Mouse (Mus musculus) lung, embryonic 14.5 days (tissue): ENCODE results near the gene Nhp2. TPM values are rescaled to one million over a fixed set of nuclear protein-coding genes. Genes with fewer than 3 reads are reported as not detected.
"Not testable (repeated sequence)": the region's sequence is repeated elsewhere in the genome, so short reads cannot be mapped to it uniquely, and the experiment has no call there.

ENCODE experiments used
- ATAC-seq: fragments of 200-750 bp; cut with Nextera tagmentation; 2 replicates; pipeline ENCODE4 v1.8.0; 2017; ENCODE audit warnings: mild to moderate bottlenecking, moderate TSS enrichment, moderate library complexity; ENCODE audit not compliant: insufficient read depth
- DNase-seq: peaks from one replicate; pipeline ENCODE4 v3.0.0-alpha.2; 2015
- H3K27ac ChIP-seq: fragments of 300-500 bp; sonication (generic); 2 replicates; pipeline ENCODE4 v1.5.1; 2014; ENCODE audit warnings: low read depth, mild to moderate bottlenecking, moderate library complexity
- H3K27me3 ChIP-seq: fragments of 300-500 bp; sonication (generic); 2 replicates; pipeline ENCODE4 v1.6.1; 2014; ENCODE audit warnings: low read length, control low read depth; ENCODE audit not compliant: insufficient read depth
- H3K36me3 ChIP-seq: fragments of 300-500 bp; sonication (generic); 2 replicates; pipeline ENCODE4 v1.6.1; 2014; ENCODE audit warnings: control low read depth; ENCODE audit not compliant: insufficient read depth
- H3K4me1 ChIP-seq: fragments of 300-500 bp; sonication (generic); 2 replicates; pipeline ENCODE4 v1.6.1; 2014; ENCODE audit warnings: antibody characterized with exemption, control low read depth; ENCODE audit not compliant: insufficient read depth
- H3K4me2 ChIP-seq: fragments of 300-500 bp; sonication (generic); 2 replicates; pipeline ENCODE4 v1.6.1; 2014; ENCODE audit warnings: mild to moderate bottlenecking
- H3K4me3 ChIP-seq: fragments of 300-500 bp; sonication (generic); 2 replicates; pipeline ENCODE4 v1.5.1; 2014; ENCODE audit warnings: low read depth, low read length
- H3K9ac ChIP-seq: fragments of 300-500 bp; sonication (generic); 2 replicates; pipeline ENCODE4 v1.6.1; 2014
- H3K9me3 ChIP-seq: fragments of 300-500 bp; sonication (generic); 2 replicates; pipeline ENCODE4 v1.6.1; 2016; ENCODE audit warnings: low read depth, low read length, control low read depth
- CTCF ChIP-seq: IDR thresholded peaks from 2 replicates; pipeline ENCODE4 v1.5.1; 2016; ENCODE audit warnings: antibody characterized with exemption, low read depth
- WGBS: fragments of 180-500 bp; shearing (Covaris S2); extraction: QIAGEN DNeasy Blood & Tissue Kit; methylation state at CpG from one replicate; pipeline ENCODE4 v1.1.7; 2014; 5-methylcytosine and 5-hydroxymethylcytosine counted together
- polyA plus RNA-seq: library from polyadenylated mRNA; unstranded; fragments of >200 nt; fragmentation: Nextera tagmentation; extraction: Ambion mirVana; gene quantifications from 2 replicates; pipeline ENCODE4 v1.2.1, GENCODE M21; 2014

The Nhp2 gene
- polyA plus RNA-seq, 1 experiment from 2014 or later, result 187 TPM

- Histone ChIP-seq H3K4me1 (no peaks in the 10 kb centered on the region; the same call in 1 of the 2 replicates), H3K4me2 (no peak overlapping the region), H3K4me3 (no peak overlapping the region), H3K36me3 (no peaks in the 10 kb centered on the region), H3K9ac (no peak overlapping the region), H3K9me3 (no peaks in the 10 kb centered on the region), H3K27ac (no peak overlapping the region), H3K27me3 (no peaks in the 10 kb centered on the region)
- ATAC-seq, result 0 out of 2 replicates have a peak, but pooled peaks have one; percentile 24
- 43% methylated on average over 6 of the region's 6 CpGs for WGBS
- peak; percentile 43 for DNase-seq
- no peak for TF ChIP-seq CTCF
These were observed 39.2 kb downstream of the Nhp2 start for GRCm38 (mm10) chr11:51658705-51659104.

DNA sequence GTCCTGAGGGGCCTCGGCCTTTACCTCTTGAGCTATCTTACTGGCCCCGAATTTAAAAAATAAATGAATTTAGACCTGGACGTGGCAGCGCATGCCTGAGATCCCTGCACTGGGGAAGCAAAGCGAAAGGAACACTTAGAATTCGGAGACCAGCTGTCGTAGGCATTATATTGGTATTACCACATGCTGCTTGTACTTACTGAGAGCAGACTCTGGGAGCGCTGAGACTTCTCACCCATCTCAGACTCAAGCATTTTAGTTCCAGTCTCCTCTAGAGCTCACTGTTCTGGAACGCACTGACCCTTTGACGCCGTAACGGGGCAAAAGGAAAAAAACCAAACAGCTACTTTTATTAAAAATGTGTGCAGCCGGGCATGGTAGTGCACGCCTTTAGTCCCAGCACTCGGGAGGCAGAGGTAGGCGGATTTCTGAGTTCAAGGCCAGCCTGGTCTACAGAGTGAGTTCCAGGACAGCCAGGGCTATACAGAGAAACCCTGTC lies 42.4 kb downstream of the Nhp2 start:
- H3K27me3 ChIP-seq, result no peaks in the 10 kb centered on the region
- H3K9ac ChIP-seq, result no peak overlapping the region
- H3K4me1 ChIP-seq, result no peaks in the 10 kb centered on the region; the same call in 1 of the 2 replicates
- ATAC-seq (no peak), DNase-seq (no peak)
- H3K9me3 ChIP-seq, result no peaks in the 10 kb centered on the region
- no peak for TF ChIP-seq CTCF
- H3K36me3 ChIP-seq, result no peaks in the 10 kb centered on the region
- H3K4me2 ChIP-seq, result no peak overlapping the region
- H3K4me3 ChIP-seq, result no peak overlapping the region
- 83% methylated on average over 16 of the region's 16 CpGs for WGBS
- no peak overlapping the region for H3K27ac ChIP-seq

DNA sequence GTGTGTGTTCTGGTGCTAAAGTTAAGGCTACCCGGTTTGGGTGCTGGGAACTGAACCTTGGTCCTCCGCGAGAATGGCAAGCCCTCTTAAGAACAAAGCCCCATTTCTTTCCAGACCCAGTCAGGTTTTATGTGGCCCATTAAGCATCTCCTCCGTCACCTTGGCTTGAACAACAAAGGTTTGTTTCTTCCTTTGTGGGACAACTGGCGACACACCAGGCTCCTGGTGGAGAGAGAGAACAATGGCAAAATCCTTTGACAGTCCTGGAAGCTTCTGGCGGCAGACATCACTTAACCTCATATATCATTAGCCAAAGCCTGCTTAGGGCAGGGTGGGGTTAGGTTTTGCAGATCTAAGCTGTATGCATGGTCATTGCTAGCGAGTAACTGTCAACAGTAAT lies 43.1 kb downstream of the Nhp2 start:
- Histone ChIP-seq H3K27me3 (no peaks in the 10 kb centered on the region), H3K4me2 (no peak overlapping the region), H3K4me1 (no peaks in the 10 kb centered on the region; the same call in 1 of the 2 replicates), H3K9me3 (no peaks in the 10 kb centered on the region), H3K4me3 (no peak overlapping the region), H3K9ac (no peak overlapping the region), H3K27ac (no peak overlapping the region), H3K36me3 (no peaks in the 10 kb centered on the region)
- TF ChIP-seq CTCF, result no peak
- WGBS, result 71% methylated on average over 7 of the region's 7 CpGs
- DNase-seq, result no peak
- no peak for ATAC-seq

- not testable (repeated sequence) for H3K27ac ChIP-seq, ATAC-seq, H3K4me2 ChIP-seq, H3K9me3 ChIP-seq, H3K4me1 ChIP-seq, H3K9ac ChIP-seq, H3K4me3 ChIP-seq, H3K27me3 ChIP-seq, H3K36me3 ChIP-seq
- WGBS, result 67% methylated on average over 7 of the region's 7 CpGs
- peak; percentile 49 for DNase-seq
These were observed 45.2 kb downstream of the Nhp2 start for GRCm38 (mm10) chr11:51664747-51665146.

GRCm38 (mm10) chr11:51670846-51671245 lies 51.3 kb downstream of the Nhp2 start:
- H3K27me3 ChIP-seq, result no peaks in the 10 kb centered on the region
- DNase-seq (no peak), ATAC-seq (no peak)
- H3K4me2 ChIP-seq, result no peak overlapping the region
- no peaks in the 10 kb centered on the region for H3K9me3 ChIP-seq
- 85% methylated on average over 7 of the region's 7 CpGs for WGBS
- H3K27ac ChIP-seq, result no peak overlapping the region
- H3K36me3 ChIP-seq, result no peaks in the 10 kb centered on the region
- no peaks in the 10 kb centered on the region for H3K4me1 ChIP-seq
- H3K9ac ChIP-seq, result no peak overlapping the region
- no peak for TF ChIP-seq CTCF
- H3K4me3 ChIP-seq, result no peak overlapping the region

DNA sequence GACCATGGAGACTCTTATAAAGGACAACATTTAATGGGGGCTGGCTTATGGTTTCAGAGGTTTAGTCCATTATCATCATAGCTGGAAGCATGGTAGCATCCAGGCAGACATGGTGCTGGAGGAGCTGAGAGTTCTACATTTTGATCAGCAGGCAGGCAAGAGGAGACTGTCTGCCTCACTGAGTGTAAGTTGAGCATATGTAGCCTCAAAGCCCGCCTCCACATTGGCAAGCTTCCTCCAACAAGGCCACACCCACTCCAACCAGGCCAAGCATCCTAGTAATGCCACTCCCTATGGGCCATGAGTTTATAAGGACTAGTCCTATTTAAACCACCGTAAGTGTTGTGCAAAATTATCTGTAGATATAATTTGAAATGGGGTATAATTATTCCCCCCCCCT lies 51.8 kb downstream of the Nhp2 start:
- H3K9me3 ChIP-seq, result no peaks in the 10 kb centered on the region
- no peaks in the 10 kb centered on the region for H3K4me1 ChIP-seq
- ATAC-seq (no peak), DNase-seq (peak; percentile 37)
- TF ChIP-seq CTCF, result no peak
- H3K27ac ChIP-seq, result no peak overlapping the region
- H3K27me3 ChIP-seq, result no peaks in the 10 kb centered on the region
- H3K4me3 ChIP-seq, result no peak overlapping the region
- no peak overlapping the region for H3K9ac ChIP-seq
- no peak overlapping the region for H3K4me2 ChIP-seq
- H3K36me3 ChIP-seq, result no peaks in the 10 kb centered on the region
- WGBS, result 71% methylated on average over 2 of the region's 2 CpGs

GRCm38 (mm10) chr11:51673291-51673690 lies 53.8 kb downstream of the Nhp2 start:
- Histone ChIP-seq H3K27ac (no peak overlapping the region), H3K27me3 (no peaks in the 10 kb centered on the region), H3K4me3 (no peak overlapping the region), H3K4me1 (no peaks in the 10 kb centered on the region), H3K9ac (no peak overlapping the region), H3K4me2 (no peak overlapping the region), H3K36me3 (no peaks in the 10 kb centered on the region), H3K9me3 (no peaks in the 10 kb centered on the region)
- no peak for ATAC-seq
- no peak for TF ChIP-seq CTCF
- WGBS, result 79% methylated on average over 9 of the region's 9 CpGs
- no peak for DNase-seq

Other genes with a start within 250 kb of the Nhp2 start
- 19.6 and 23.3 TPM in 2 replicates for gene Phykpl, start 35.0 kb upstream of the Nhp2 start, polyA plus RNA-seq
- gene Hnrnpab, start 12.9 kb upstream of the Nhp2 start, polyA plus RNA-seq, result 676 and 703 TPM in 2 replicates
- gene Rmnd5b, start 16.2 kb downstream of the Nhp2 start, polyA plus RNA-seq, result 39.4 and 43.6 TPM in 2 replicates
- gene N4bp3, start 31.1 kb downstream of the Nhp2 start, polyA plus RNA-seq, result 35.5 and 39.2 TPM in 2 replicates
- 3.4 TPM in 2 replicates for gene D930048N14Rik, start 31.2 kb downstream of the Nhp2 start, polyA plus RNA-seq
- 81.0 and 86.4 TPM in 2 replicates for gene 0610009B22Rik, start 69.1 kb downstream of the Nhp2 start, polyA plus RNA-seq
- gene Sec24a, start 143.9 kb downstream of the Nhp2 start, polyA plus RNA-seq, result 16.3 and 16.8 TPM in 2 replicates
- gene Sar1b, start 144.0 kb downstream of the Nhp2 start, polyA plus RNA-seq, result 105 and 109 TPM in 2 replicates
- gene Jade2, start 237.9 kb downstream of the Nhp2 start, polyA plus RNA-seq, result 1.3 and 1.6 TPM in 2 replicates